Mouse (Mus musculus): ENCODE data around the gene Dctn2. TPM values are rescaled to one million over a fixed set of nuclear protein-coding genes. Genes with fewer than 3 reads are reported as not detected.
"Not testable (repeated sequence)": the region's sequence is repeated elsewhere in the genome, so short reads cannot be mapped to it uniquely, and the experiment has no call there.

Dctn2 gene
- total RNA-seq, 2 experiments from 2014 or later: 144 to 154 TPM

DNA sequence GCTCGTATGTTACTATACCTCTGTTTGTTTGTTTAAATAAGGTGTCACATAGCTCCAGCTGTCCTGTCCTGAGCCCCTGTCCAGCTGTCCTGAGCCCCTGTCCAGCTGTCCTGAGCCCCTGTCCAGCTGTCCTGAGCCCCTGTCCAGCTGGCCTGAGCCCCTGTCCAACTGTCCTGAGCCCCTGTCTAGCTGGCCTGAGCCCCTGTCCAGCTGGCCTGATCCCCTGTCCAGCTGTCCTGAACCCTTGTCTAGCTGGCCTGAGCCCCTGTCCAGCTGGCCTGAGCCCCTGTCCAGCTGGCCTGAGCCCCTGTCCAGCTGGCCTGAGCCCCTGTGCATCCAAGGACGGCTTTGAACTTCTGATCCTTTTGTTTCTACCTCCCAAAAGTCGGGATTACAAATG lies 43.0 kb downstream of the Dctn2 start:
- DNase-seq; intact Hi-C loops (cut with DNase I): not testable (repeated sequence)

DNA sequence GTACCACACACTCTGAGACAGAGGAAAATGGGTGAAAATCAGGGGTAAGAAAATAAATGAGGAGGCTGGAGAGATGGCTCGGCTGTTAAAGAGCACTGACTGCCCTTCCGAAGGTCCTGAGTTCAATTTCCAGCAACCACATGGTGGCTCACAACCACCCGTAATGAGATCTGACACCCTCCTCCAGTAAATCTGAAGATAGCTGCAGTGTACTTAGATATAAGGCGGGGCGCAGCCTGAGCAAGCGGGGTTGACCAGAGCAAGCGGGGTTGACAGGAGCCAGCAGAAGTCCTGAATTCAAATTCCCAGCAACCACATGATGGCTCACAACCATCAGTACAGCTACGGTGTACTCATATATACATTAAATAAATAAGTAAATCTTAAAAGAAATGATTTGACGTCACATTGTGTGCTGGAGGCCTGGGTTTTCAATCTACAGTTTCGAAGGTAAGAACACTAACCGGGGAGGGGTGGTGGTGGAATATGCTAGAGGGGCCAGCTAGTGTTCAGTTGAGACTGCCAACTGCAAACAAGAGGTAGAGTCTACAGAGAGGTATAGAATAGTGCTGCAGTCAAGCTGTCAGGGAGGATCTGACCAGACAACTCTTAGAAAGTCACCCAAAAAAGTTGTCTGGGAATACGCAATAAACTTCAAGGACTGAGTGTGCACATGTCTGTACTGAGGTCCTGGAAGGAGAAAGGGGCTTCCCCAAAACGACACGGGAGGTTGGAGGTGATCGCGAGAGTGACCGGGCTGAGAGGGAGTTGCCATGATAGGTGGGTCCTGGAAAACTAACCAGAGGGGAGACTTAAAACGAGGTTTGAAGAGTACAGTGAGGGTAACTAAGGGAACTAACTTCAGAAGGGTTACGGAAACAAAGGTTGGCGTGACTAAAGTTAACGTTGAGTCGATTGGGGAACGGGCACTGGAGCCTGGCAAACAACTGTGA lies 44.6 kb downstream of the Dctn2 start:
- intact Hi-C loops (cut with DNase I): loop anchor here (1.0 kb wide), 1 partner anchor 19 kb away; no protein-coding TSS in a partner anchor
- DNase-seq: no peak

DNA sequence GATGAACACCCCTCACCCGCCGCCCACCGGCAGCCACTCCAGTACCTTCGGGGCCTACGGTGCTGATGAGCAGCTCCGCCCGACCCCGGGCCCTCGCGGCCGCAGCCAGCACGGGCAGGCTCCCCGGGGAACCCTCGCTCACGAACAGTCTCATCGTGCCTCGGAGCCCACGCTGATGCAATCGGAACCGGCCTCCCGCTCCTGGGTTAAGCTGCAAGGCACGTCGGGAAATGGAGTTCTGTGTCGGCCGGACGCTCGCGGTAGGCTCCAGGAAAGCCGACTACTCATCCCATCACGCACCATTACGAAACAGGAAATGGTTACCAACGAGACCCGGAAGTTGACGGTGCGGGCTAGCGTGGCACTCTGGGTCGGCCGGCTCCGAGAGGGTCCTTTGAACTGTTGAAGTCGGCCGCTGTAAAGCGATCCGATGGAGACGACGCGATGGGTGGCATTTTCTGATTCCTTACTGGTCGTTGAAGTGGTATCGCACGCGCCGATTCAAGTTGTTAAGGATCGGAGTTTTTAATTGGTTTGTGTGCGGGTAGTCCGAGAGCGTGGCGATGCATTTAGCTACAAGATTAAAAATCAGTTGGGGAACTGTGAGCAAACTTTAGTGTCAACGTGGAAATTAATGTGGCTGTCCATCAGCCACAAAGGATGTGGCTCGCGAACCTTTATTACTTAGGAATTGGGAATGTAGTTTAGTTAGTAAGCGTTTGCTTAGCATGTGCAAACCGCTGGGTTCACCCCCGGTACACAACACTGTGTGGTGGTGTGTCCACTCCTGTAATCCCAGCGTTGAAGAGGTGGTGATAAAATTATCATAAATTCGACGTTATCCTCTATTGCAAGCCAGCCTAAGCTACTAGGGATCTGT lies 45.5 kb downstream of the Dctn2 start, which contains the start of gene Mars:
Gene Mars, minus strand, starts transcription at position 311 of the 880 bp plus-strand sequence.
- intact Hi-C loops (cut with DNase I): loop anchor here (1.0 kb wide), 2 partner anchors 20 to 45 kb away; partner anchors contain the start of gene Dctn2

DNA sequence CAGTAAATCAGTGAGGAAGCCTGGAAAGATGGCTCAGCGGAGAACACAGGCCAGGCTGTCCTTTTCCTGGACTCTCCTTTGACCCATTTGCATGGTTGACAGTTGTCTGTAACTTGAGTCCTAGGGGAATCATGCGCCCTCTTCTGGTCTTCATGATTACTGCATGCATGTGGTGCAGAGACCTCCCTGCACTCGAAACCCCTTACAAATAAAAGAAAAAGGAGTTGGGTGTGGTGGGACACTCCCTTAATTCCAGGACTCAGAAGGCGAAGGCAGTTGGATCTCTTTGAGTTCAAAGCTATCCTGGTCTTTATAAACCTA lies 46.1 kb downstream of the Dctn2 start:
- intact Hi-C loops (cut with DNase I): loop anchor here (1.0 kb wide), 1 partner anchor 46 kb away; the partner anchor contains the start of gene Dctn2
- DNase-seq: peak; percentile 85 to 88

More for the DNA sequence above, 45.5 kb downstream of the Dctn2 start, which contains the start of gene Mars:
- DNase-seq: peak; percentile 92 to 94

DNA sequence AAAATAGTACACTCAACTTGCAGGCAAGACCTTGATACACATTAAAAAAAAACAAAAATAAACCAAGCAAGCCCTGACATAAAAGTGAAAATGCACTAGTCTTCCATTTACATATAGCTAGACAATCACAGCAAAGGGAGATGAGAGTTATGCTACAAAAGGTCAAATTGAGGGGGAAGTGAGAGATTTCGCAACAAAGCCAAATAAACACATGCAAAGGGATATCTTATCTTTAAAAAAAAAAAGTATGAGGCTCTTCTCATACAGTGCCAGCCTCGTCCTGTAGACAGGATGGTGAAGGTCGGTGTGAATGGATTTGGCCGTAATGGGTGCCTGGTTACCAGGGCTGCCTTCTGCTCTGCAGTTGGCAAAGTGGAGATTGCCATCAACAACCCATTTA lies 46.7 kb downstream of the Dctn2 start:
- intact Hi-C loops (cut with DNase I): loop anchor here (1.0 kb wide), 1 partner anchor 47 kb away; the partner anchor contains the start of gene Dctn2
- no peak for DNase-seq

DNA sequence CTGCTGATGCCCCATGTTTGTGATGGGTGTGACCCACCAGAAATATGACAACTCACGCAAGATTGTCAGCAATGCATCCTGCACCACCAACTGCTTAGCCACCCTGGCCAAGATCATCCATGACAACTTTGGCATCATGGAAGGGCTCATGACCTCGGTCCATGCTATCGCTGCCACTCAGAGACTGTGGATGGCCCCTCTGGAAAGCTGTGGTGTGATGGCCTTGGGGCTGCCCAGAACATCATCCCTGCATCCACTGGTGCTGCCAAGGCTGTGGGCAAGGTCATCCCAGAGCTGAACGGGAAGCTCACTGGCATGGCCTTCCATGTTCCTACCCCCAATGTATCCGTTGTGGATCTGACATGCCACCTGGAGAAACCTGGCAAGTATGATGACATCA lies 47.3 kb downstream of the Dctn2 start:
- DNase-seq; intact Hi-C loops (cut with DNase I): not testable (repeated sequence)

DNA sequence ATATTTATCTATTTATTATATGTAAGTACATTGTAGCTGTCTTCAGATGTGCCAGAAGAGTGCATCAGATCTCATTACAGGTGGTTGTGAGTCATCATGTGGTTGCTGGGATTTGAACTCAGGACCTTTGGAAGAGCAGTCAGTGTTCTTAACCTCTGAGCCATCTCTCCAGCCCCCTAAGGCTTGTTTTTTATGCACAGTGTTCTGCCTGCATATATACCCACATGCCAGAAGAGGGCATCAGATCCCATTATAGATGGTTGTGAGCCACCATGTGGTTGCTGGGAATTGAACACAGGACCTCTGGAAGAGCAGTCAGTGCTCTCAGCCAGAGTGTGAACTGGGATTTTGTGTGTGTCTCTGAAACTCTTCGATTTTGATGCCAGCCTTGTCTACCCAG lies 48.8 kb downstream of the Dctn2 start:
- DNase-seq; intact Hi-C loops (cut with DNase I): not testable (repeated sequence)

DNA sequence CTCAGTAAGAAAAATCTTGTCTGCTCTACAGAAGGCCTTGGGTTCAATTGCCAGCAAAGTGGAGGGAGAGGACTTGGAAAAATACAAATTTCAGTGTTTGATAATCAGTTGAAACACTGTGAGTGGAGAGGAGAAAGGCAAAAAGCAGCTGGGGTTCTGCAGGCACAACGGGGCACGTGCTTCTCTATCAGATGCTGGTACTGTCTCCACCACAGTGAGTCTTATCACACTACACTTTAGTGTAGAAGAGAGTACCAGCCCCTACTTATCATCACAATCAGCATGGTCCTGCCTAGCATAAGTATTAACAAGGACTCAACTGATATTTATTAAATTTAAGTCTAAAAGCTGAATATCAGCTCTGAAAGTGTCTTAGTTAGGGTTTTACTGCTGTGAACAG lies 51.1 kb downstream of the Dctn2 start:
- no peak for DNase-seq
- intact Hi-C loops (cut with DNase I): no loop called here

DNA sequence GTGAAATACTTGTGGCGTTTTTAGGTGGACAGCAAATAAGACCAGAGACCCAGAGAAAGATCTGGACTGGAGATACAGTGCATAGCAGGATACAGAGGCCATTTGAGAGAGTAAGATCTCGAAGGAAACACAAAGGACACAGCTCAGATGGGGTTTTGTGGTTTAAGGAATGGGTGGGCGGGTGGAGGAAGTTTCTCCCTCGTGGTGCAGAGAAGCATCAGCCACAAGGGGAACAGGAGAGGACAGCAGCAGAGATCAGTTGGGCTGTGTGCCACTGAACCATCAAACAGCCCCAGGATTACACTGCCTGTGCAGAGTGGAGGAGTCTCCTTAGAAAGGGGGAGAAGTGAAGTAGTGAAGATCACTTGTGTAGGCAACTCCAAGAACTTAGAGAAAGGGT lies 51.8 kb downstream of the Dctn2 start:
- no peak for DNase-seq
- intact Hi-C loops (cut with DNase I): no loop called here

DNA sequence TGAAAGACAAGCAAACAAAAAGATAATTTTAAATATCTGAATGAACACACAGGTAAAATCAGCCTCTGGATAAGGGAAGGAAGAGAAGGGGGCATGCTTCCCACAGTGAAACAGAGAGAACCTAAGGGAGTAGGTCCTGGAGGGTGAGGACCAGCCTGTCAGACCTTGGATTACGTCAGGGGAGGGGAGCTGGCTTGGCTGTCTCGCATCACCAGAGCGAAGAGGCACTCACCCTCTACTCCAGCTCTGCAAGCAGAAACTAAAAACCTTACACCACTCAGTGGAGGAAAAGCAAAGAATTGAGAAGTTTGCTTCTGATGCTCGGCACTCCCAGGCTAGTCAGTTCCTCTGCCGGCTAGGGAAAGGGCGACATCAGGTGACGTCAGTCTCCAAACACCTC lies 53.8 kb downstream of the Dctn2 start:
- intact Hi-C loops (cut with DNase I): no loop called here

DNA sequence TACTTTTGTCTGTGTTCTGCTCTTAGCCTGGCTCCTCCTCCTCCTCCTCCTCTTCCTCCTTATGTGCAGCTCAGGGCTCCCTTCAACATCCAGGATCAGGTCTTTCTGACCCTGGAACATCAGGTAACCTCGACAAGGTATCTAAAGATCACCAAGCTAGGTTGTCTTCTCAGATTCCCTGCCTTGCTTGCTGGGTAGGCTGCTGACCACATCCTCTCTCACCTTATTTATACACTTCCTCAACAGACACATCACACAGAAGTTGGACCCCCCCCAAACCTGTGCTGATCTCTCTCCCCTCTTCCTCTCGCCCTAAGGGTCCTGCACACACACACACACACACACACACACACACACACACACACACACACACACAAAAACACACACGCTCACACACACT lies 55.5 kb downstream of the Dctn2 start, which contains the start of gene Arhgap9:
Gene Arhgap9, plus strand, starts transcription at position 344 of the 400 bp plus-strand sequence.
- intact Hi-C loops (cut with DNase I): no loop called here
- DNase-seq: no peak

More for the DNA sequence above, 53.8 kb downstream of the Dctn2 start:
- no peak for DNase-seq

DNA sequence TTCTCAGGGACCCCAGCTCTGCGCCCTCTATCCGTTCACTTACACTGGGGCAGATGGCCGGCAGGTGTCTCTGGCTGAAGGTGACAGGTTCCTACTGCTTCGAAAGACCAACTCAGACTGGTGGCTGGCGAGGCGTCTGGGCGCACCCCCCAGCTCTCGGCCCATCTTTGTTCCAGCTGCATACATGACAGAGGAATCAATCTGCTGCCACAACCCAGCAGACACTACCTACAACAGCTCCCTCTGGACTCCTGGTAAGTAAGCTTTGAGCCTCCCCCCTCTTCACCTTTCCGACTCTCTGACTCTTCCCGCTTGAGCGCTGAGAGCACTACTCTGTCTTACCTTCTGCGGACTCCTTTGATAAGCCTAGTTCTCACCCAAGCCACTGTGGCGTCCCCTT lies 56.0 kb downstream of the Dctn2 start:
- intact Hi-C loops (cut with DNase I): no loop called here
- DNase-seq: no peak

DNA sequence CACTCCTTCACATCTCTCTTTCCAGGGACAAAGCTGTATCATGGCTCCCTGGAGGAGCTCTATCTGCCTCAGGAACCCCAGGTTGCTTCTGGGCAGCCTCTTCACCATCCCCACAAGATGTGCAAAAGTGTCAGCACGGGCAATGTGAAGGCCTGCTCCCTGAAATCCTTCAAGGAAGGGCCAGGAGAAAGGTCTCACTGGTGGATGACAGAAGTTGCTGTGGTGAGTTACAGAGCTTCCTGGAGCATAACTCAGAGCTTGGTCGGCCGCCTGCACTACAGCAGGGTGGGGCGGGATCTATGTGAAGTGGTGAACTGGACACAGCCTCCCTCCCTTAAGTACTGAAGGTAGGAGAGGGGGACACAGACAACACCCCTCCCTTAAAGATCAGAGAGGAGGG lies 56.5 kb downstream of the Dctn2 start:
- intact Hi-C loops (cut with DNase I): no loop called here
- no peak for DNase-seq

DNA sequence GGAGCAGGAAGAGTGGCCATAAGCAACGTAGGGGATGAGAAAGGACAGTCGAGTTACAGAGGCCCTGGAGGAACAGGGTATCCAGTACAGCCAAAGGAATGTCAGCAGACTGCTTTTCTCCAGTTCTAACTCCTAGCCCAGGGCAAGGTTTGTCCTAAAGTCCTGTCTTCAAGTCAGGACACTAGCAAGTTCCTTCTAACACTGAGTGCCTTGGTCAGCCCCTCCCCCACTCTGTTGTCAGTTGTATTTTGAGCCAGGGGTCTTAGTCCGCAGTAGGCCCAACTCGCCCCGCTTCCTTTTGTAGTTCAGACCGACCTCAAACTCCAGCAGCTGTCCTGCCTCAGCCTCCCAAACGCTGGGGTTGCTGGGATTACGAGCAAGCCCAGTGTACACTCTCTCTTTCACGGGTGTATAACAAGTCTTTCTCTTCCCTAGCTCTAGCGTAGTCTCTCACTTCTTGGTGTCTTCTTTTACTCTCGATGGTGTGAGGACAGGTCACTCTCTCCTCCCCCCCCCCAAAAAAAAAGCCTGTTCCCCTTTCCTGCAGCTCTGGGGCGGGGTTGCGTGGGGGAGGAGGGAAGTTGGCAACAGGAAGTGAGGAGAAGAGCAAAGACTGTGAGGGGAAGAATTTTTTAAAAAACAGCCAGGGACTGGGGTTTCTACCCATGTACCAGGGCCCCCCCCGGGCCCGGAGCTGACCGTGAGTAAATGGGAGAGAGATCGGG lies 57.1 kb downstream of the Dctn2 start:
- peak; percentile 21 to 35 for DNase-seq
- intact Hi-C loops (cut with DNase I): no loop called here

DNA sequence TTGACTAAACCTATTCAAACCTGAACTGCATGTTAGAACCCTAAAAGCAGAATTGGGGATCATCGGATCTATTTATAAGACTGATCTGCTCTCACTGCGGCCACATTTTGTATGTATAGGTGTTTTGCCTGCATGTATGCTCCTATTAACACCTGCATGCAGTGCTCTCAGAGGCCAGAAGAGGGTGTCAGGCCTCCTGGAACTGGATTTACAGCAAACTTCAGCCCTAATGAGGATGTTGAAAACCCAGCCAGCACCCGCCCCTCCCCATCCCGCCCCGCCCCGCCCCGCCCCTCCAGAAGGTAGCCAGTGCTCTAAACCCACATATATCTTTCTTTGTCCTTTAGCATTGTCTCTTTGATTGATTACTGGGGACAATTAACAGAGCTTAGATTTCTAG lies 58.3 kb downstream of the Dctn2 start:
- intact Hi-C loops (cut with DNase I): no loop called here
- DNase-seq: peak; percentile 26 to 48

DNA sequence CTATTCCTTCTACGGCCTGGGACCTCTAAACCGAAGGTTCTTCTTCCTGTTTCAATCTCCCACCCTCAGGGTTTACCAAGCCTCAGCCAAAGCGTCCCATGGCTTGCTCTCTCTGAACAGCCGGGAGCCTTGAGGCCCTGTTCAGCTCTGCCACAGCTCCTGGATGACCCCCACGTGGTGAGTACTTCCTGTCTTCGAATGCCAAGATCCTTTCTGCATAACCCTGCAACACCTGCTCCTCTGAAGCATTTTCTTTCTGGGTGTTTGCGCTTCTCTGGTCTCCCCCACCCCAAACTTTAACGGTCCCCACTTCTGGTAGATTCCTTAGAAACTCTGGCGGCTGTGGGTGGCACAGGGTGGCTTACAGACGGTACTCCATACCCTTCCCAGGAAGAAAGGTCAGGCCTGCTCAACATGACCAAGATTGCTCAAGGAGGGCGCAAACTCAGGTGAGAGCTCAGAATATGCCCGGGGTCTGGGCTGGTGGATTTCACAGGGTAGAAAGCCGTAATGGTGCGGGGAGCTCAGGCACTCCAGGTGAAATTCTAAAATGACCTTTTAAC lies 59.4 kb downstream of the Dctn2 start:
- DNase-seq: no peak
- intact Hi-C loops (cut with DNase I): no loop called here

DNA sequence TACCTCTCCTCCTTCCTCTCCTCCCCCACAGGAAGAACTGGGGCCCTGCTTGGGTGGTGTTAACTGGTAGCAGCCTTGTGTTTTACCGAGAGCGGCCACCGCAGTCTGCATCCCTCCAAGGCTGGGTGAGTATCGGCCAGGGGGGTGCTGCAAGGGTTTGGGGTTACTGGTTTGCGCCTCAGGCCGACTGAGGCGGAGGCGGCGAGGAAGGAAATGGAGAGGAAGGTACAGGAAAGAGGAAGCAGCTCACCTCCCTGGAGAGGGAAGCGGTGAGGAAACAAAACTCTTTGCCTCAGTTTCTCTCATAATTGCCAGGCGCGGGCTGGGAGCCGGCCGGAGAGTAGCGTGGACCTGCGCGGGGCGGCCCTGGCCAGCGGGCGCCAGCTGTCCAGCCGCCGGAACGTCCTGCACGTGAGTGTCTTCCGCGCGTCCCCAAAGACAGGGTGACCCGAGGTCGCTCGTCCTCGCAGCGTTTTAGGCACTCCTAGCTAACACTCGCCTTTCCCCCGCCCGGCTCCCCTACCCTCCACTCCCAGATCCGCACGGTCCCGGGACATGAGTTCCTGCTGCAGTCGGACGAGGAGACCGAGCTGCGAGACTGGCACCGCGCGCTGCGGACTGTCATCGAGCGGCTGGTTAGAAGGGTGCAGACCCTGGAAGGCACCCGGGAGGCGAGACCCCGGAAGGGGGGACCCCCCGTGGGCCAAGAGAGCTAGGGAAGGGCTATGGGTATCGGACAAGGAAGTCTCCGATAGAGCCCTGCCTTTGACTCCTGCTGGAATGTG lies 60.0 kb downstream of the Dctn2 start:
- DNase-seq: peak; percentile 35 to 45
- intact Hi-C loops (cut with DNase I): no loop called here

DNA sequence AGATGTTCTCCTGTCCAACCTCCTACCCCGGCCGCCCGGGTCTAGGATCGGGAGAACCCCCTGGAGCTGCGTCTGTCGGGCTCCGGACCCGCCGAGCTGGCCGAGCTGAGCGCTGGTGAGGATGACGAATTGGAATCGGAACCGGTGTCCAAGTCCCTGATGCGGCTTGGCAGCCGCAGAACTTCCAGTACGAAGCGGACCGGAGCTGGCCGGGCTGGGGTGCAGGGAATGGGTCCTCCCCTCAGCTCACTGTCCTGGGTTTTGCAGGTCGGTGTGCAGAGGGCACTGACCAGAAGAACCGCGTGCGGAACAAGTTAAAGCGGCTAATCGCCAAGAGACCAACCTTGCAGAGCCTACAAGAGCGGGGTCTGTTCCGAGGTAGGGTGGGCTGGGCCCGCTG lies 60.7 kb downstream of the Dctn2 start:
- DNase-seq: peak in 1 of 2 experiments; percentile 43
- intact Hi-C loops (cut with DNase I): no loop called here

DNA sequence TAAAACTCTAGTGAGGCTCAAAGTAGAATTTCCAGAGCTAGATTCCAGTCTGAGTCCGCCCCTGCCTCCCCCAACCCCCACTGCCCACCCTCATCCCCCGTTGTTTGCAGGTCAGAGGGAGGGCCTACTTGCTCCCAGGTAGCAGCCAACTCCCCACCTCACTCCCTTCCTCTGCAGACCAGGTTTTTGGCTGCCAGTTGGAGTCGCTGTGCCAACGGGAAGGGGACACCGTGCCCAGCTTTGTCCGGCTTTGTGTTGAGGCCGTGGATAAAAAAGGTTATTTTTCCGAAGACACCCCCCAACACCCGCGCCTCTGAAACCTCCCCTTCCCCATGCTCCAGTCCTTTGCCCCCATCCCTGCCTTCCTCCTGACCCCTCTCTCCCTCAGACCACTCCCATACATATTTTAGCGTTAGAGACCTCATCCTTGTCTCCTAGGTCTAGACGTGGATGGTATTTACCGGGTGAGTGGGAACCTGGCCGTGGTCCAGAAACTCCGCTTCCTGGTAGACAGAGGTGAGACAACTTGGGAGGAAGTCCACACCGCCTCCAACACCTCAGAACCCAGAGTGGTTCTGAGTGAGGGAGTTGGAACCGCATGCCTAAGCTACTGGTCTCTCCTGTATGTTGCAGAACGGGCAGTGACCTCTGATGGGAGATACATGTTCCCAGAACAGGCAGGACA lies 61.4 kb downstream of the Dctn2 start:
- intact Hi-C loops (cut with DNase I): no loop called here
- no peak for DNase-seq
